Mouse (Mus musculus) forebrain, embryonic 14.5 days (tissue): ENCODE measurements around the gene Cd6. TPM values are rescaled to one million over a fixed set of nuclear protein-coding genes. Genes with fewer than 3 reads are reported as not detected.

Source experiments
- ATAC-seq: fragments of 200-750 bp; cut with Nextera tagmentation; 2 replicates; pipeline ENCODE4 v1.8.0; 2017; ENCODE audit warnings: mild to moderate bottlenecking, moderate library complexity
- DNase-seq: peaks from one replicate; pipeline ENCODE4 v3.0.0-alpha.2; 2015; ENCODE audit warnings: low spot score
- H3K27ac ChIP-seq: fragments of 300-500 bp; sonication (generic); 2 replicates; pipeline ENCODE4 v1.5.1; 2014; ENCODE audit warnings: low read depth, mild to moderate bottlenecking, control low read depth, low read length, moderate library complexity
- H3K27me3 ChIP-seq: fragments of 300-500 bp; sonication (generic); replicated peaks from 2 replicates; pipeline ENCODE4 v1.6.1; 2014; ENCODE audit warnings: low read length, control low read depth, mixed read lengths; ENCODE audit not compliant: control insufficient read depth, insufficient read depth
- H3K36me3 ChIP-seq: fragments of 300-500 bp; sonication (generic); 2 replicates; pipeline ENCODE4 v1.6.1; 2014; ENCODE audit warnings: low read length, control low read depth; ENCODE audit not compliant: control insufficient read depth, insufficient read depth
- H3K4me1 ChIP-seq: fragments of 300-500 bp; sonication (generic); 2 replicates; pipeline ENCODE4 v1.6.1; 2014; ENCODE audit warnings: antibody characterized with exemption, low read length, control low read depth; ENCODE audit not compliant: control insufficient read depth, insufficient read depth
- H3K4me2 ChIP-seq: fragments of 300-500 bp; sonication (generic); 2 replicates; pipeline ENCODE4 v1.6.1; 2014; ENCODE audit warnings: mild to moderate bottlenecking, control low read depth, low read length
- H3K4me3 ChIP-seq: fragments of 300-500 bp; sonication (generic); 2 replicates; pipeline ENCODE4 v1.5.1; 2014; ENCODE audit warnings: low read depth, low read length, control low read depth
- H3K9ac ChIP-seq: fragments of 300-500 bp; sonication (generic); 2 replicates; pipeline ENCODE4 v1.6.1; 2014; ENCODE audit warnings: mild to moderate bottlenecking, low read length, control low read depth, moderate library complexity
- H3K9me3 ChIP-seq: fragments of 300-500 bp; sonication (generic); replicated peaks from 2 replicates; pipeline ENCODE4 v1.6.1; 2016; ENCODE audit warnings: low read length, control low read depth, mixed read lengths; ENCODE audit not compliant: control insufficient read depth
- WGBS: fragments of 180-500 bp; shearing (Covaris S2); extraction: QIAGEN DNeasy Blood & Tissue Kit; methylation state at CpG from one replicate; pipeline ENCODE4 v1.1.7; 2014; 5-methylcytosine and 5-hydroxymethylcytosine counted together
- polyA plus RNA-seq: library from polyadenylated mRNA; unstranded; fragments of >200 nt; fragmentation: Nextera tagmentation; extraction: Ambion mirVana; gene quantifications from 2 replicates; pipeline ENCODE4 v1.2.1, GENCODE M21; 2014

The Cd6 gene
- polyA plus RNA-seq: not detected in 2 replicates

DNA sequence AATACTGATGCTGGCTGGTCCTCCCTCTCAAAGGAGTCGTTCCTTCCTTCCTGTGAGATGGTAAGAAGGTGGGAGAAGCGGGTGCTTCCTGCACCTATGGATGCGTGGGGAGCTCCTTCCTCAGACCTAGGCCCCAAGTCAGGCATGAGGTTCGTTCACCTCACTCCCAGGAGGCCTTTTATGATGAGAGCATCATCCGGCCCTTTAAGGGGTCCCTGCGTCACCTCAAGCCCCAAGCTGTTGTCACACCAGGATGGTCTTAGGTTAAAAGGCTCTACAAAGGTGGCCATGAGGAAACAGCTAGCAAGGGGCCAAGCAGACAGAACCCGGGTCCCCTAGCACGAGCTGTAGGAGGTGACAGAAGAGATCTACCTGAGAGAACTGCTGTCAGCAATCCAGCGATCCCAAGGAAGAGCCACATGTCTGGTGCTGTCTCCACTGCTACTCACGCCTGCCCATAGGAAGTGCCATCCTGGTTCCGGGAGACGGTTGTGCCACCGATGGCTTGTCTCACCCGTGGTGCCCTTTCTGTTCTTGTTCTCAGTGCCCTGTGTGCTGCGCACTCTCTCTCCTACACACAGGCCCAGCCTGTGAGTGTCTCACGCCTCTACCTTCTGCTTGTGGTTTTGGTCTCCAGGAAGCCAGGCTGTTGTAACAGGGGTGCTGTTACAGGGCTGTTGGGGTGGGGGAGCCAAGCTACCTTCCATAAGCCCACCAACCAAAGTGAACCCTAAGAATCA lies at the start of gene Cd6:
Gene Cd6 (minus strand): TSS at position 623 of the 740 bp plus-strand sequence.
- Histone ChIP-seq H3K9me3 (no peaks in the 10 kb centered on the region), H3K36me3 (no peaks in the 10 kb centered on the region), H3K4me1 (no peaks in the 10 kb centered on the region), H3K4me3 (no peak within 1 kb of the TSS), H3K27ac (no peak within 1 kb of the TSS), H3K9ac (no peak within 1 kb of the TSS), H3K27me3 (no peaks in the 10 kb centered on the region), H3K4me2 (no peak within 1 kb of the TSS)
- WGBS: 88% methylated on average over 16 of the region's 16 CpGs
- ATAC-seq (no peak), DNase-seq (no peak)

DNA sequence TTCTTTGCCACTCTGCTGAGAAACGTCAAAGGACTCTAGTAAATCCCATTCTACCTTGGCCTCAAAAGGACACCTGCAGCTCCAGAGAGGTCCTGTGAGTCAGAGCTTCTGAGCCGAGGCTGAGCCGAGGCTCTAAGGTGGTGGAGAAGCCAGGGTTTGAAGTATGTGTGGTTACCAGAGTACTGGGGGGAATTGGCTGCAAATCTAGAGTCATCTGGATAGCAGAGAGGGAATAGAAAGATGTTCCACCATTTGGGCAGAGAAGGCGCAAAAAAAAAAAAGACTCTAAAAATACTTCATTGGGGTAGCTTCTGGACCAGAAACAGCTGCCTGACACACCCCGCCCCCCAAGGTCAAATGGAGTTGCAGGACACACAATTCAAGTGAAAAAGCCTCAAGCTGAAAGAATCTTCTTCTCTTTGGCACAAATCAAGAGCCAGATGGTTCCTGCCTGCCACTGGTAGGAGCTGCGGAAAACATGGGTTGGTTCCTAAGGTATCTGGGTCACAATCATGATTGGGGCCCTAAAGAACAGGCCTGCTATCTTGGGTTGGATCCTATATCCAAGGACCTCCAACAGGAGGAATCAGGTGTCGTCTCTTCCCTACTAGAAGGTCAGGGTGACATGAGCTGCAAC lies 48.5 kb upstream of the Cd6 start:
- H3K9me3 ChIP-seq: no peaks in the 10 kb centered on the region
- no peaks in the 10 kb centered on the region for H3K27me3 ChIP-seq
- ATAC-seq: no peak
- no peak overlapping the region for H3K9ac ChIP-seq
- H3K36me3 ChIP-seq: peaks cover 11% of the 10 kb centered on the region
- H3K4me2 ChIP-seq: no peak overlapping the region
- H3K4me3 ChIP-seq: no peak overlapping the region
- 86% methylated on average over 7 of the region's 7 CpGs for WGBS
- no peak overlapping the region for H3K27ac ChIP-seq
- H3K4me1 ChIP-seq: peaks cover 14% of the 10 kb centered on the region
- DNase-seq: no peak

DNA sequence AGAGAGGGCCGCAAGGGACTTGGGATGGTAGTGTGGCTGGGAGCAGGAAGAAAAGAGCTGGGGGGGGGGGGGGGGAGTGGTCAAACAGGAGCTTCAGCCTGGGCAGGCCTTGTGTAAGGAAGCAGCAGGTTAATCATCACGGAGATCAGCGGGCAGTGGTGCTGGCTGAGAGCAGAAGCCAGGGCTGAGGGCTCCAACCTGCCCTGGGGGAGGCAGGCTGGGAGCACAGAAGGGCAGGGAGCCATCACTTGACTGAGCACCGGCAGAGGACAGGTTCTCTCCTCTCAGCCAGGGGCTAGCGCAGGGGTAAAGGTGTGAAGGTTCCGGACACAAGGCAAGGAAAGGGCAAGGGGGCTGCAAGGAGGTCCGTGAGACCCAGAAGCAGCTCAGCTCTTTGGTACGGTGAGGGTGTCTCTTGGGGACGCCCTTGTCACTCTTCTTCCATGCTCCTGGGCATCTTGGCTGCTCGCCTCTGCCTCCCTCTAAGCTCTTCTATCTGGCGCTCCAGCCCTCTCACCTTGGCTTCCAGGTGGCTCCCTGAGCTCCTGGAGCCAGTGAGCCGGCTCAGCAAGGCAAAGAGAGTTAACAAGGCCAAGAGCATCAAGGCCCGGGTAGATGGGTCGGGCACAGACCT lies 41.6 kb upstream of the Cd6 start:
- DNase-seq (no peak), ATAC-seq (no peak)
- Histone ChIP-seq H3K4me1 (peaks cover 19% of the 10 kb centered on the region), H3K4me3 (no peak overlapping the region), H3K4me2 (no peak overlapping the region), H3K36me3 (peaks cover 44% of the 10 kb centered on the region), H3K9ac (no peak overlapping the region), H3K27me3 (no peaks in the 10 kb centered on the region), H3K9me3 (no peaks in the 10 kb centered on the region), H3K27ac (no peak overlapping the region)
- 83% methylated on average over 14 of the region's 14 CpGs for WGBS

DNA sequence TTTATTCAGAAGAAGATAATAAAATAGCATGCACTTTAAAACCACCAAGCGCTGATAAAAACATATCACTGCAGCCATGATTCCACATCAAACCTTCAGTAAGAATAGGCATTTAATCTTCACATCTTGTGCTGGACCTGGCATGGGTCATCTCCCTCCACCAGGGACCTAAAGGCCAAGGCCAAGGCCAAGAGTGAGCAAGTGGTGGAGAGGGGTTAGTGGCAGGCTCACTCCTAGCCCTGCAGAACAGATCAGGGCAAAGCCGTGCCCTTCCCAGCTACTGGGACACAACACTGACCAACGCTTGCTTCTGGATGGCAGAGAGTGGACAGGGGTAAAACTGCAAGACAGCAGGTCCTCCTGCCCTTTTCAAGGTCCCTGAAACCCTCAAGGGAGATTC lies 40.8 kb upstream of the Cd6 start:
- H3K4me3 ChIP-seq: no peak overlapping the region
- peak overlapping the region; percentile 98 for H3K9ac ChIP-seq
- H3K4me1 ChIP-seq: peaks cover 19% of the 10 kb centered on the region
- no peaks in the 10 kb centered on the region for H3K27me3 ChIP-seq
- DNase-seq: no peak
- 89% methylated on average over 3 of the region's 3 CpGs for WGBS
- H3K4me2 ChIP-seq: no peak overlapping the region
- ATAC-seq: no peak
- no peaks in the 10 kb centered on the region for H3K9me3 ChIP-seq
- H3K27ac ChIP-seq: no peak overlapping the region
- peaks cover 50% of the 10 kb centered on the region for H3K36me3 ChIP-seq

DNA sequence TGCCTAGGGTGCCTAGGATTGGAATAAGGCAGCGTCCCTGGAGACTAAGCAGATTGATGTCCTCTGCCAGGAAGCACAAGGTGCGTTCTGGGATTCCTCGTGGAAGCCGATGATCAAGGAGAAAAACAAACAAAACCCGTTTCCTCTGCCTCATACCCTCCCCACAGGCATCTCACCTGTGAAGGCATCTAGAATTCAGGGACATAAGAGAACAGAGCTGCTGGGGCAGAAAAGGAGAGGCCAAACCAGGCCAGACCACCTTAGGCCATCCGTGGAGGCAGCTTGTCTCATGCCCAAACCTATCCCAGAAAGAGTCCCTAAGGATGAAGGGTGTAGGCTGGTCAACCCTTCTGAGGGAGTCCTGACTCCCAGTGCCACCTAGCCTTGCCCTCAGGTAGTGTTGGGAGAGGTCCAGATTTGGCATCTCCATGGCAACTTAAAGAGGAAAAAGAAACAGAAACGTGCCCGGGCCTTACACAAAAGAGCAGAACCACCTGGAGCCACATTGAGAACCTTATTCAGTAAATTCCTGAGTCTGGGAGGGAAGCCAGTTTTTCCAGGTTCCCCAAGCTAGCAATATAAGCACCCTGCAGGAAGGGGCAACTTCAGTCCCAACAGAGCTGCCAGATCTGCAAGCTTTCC lies 40.1 kb upstream of the Cd6 start, which contains the start of gene Tmem132a:
Gene Tmem132a (minus strand): TSS at position 55 of the 642 bp plus-strand sequence.
- peaks cover 19% of the 10 kb centered on the region for H3K4me1 ChIP-seq
- H3K27me3 ChIP-seq: no peaks in the 10 kb centered on the region
- peak within 1 kb of the TSS; percentile 95 for H3K4me3 ChIP-seq
- H3K9me3 ChIP-seq: no peaks in the 10 kb centered on the region
- H3K4me2 ChIP-seq: peak within 1 kb of the TSS; percentile 91
- 2% methylated on average over 8 of the region's 8 CpGs for WGBS
- peak; percentile 35 for DNase-seq
- peak; percentile 33 for ATAC-seq
- H3K27ac ChIP-seq: peak within 1 kb of the TSS; percentile 92
- peaks cover 57% of the 10 kb centered on the region for H3K36me3 ChIP-seq
- H3K9ac ChIP-seq: peak within 1 kb of the TSS; percentile 98

DNA sequence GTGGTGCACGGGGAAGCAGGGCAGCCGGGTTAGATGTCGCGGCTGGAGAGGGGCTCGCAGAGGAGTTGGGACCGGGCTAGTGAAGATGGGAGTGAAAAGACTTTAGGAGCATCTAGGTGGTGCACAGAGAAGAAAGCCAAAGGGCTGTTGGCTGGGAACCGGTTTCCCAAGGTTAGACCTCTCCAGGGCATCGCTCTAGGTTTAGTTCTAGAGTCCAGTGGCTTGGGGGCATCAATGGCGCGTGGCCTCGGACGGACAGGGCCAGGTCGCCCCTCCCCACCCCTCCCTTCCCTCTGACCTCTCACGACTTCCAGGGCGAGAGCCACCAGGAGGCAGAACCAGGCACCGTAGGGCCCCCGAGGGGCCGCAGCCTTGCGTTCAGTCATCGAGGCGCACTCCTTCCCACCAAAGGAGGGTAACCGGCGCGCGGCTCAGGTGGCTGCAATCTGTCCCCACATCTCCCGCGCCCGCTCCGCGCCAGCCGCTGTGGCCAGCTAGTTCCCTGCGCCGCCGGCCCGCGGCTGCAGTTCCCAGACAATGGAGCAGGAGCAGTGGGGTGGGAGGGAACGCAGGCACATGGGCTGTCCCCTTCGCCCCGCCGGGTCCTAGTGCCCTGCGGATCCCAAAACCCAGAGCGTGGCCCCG lies 39.5 kb upstream of the Cd6 start:
- under 1% methylated on average over 42 of the region's 43 CpGs for WGBS
- H3K4me3 ChIP-seq: peak overlapping the region; percentile 95
- H3K27me3 ChIP-seq: no peaks in the 10 kb centered on the region
- ATAC-seq (peak; percentile 96), DNase-seq (peak; percentile 93)
- peak overlapping the region; percentile 92 for H3K27ac ChIP-seq
- H3K9me3 ChIP-seq: no peaks in the 10 kb centered on the region
- H3K4me1 ChIP-seq: peaks cover 19% of the 10 kb centered on the region
- H3K4me2 ChIP-seq: peak overlapping the region; percentile 91
- H3K36me3 ChIP-seq: peaks cover 63% of the 10 kb centered on the region
- peak overlapping the region; percentile 98 for H3K9ac ChIP-seq

DNA sequence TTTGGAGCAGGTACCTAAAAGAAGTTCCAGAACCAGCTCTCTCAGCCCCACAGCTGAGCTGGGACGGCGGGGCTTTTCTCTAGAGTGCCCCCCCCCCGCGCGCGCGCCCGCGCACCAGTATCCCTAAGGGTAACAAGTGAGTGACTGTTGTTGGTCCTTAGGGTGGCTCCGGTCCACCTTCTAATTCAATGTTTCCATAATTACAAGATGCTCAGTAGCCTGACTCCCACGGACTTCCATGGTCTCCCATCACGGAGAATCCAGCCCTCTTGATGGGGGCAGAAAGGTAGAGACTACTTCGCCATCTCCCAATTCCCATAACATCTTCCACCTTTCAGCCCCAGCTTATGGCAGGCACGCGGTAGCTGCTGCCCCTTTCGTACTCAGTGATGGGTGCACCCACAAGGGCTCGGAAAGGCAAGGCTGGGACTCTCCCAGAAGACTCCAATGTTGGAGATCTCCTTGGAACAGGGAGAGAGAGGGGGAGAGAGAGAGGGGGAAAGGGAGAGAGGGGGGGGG lies 38.8 kb upstream of the Cd6 start:
- H3K36me3 ChIP-seq: peaks cover 63% of the 10 kb centered on the region
- peaks cover 19% of the 10 kb centered on the region for H3K4me1 ChIP-seq
- peak overlapping the region; percentile 98 for H3K9ac ChIP-seq
- WGBS: 0% methylated on average over 17 of the region's 17 CpGs
- no peaks in the 10 kb centered on the region for H3K27me3 ChIP-seq
- peak overlapping the region; percentile 91 for H3K4me2 ChIP-seq
- no peaks in the 10 kb centered on the region for H3K9me3 ChIP-seq
- peak overlapping the region; percentile 95 for H3K4me3 ChIP-seq
- peak; percentile 40 for DNase-seq
- peak overlapping the region; percentile 92 for H3K27ac ChIP-seq
- peak; percentile 38 for ATAC-seq

DNA sequence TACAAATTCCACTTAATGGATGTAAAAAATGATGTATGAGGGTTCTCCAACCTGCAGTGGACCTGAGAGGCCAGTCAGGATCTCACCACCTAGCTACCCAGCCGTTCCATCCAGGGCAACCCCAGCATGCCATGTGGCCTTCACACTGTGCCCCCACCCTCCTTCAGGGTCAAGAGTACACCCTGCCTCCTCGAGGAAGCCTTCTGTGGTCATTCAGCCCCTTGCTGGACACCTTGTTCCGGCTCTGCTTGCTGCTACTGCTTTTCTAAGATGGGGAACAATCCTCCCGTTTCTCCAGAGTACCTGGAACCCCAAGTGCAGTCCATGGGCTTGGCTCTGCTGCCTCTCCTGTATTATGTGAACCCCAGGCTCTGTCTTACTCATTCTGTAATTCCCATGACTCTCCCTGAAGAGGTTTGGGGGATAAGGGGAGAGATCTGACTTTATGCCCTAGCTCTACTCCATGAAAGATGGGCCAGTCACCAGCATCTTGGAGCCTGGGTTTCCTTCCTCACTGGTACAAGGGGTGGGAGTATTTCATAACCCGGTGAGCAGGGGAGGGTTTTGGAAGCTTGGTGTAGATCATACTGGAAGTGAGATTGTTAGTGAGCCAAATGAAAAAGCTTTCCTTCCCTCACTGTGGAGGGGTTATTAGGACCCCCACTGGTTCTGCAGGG lies 38.2 kb upstream of the Cd6 start:
- Histone ChIP-seq H3K4me2 (peak overlapping the region; percentile 91), H3K9me3 (no peaks in the 10 kb centered on the region), H3K27me3 (no peaks in the 10 kb centered on the region), H3K4me3 (peak overlapping the region; percentile 95), H3K36me3 (peaks cover 63% of the 10 kb centered on the region), H3K4me1 (peaks cover 19% of the 10 kb centered on the region), H3K27ac (peak overlapping the region; percentile 46; the same call in 1 of the 2 replicates), H3K9ac (peak overlapping the region; percentile 98)
- DNase-seq (no peak), ATAC-seq (no peak)
- 27% methylated on average over 5 of the region's 5 CpGs for WGBS
